Mouse (Mus musculus) E14TG2a.4 (cell line): Measurements from ENCODE around the gene Rnls.

Source experiments
- H3K27me3 ChIP-seq: 2 replicates; pipeline ENCODE4 v1.6.1; 2014; ENCODE audit warnings: low read length, control low read depth; ENCODE audit not compliant: insufficient read depth
- H3K36me3 ChIP-seq: 2 replicates; pipeline ENCODE4 v1.6.1; 2014; ENCODE audit warnings: low read length, control low read depth; ENCODE audit not compliant: insufficient read depth
- H3K4me1 ChIP-seq: replicated peaks from 2 replicates; pipeline ENCODE4 v1.6.1; 2014; ENCODE audit warnings: low read depth, low read length, control low read depth
- H3K4me3 ChIP-seq: replicated peaks from 2 replicates; pipeline ENCODE4 v1.5.1; 2014; ENCODE audit warnings: mild to moderate bottlenecking, low read length
- H3K9me3 ChIP-seq: 2 replicates; pipeline ENCODE4 v1.6.1; 2014; ENCODE audit warnings: low read length, control low read depth
- CTCF ChIP-seq: conservative IDR thresholded peaks from 2 replicates; pipeline ENCODE4 v1.5.1; 2014; ENCODE audit warnings: low read length
- NANOG ChIP-seq: IDR thresholded peaks from 2 replicates; pipeline ENCODE4 v1.6.1; 2014; ENCODE audit warnings: borderline replicate concordance, low read length, mixed read lengths
- POU5F1 ChIP-seq: IDR thresholded peaks from 2 replicates; pipeline ENCODE4 v1.6.1; 2014; ENCODE audit warnings: low read length, borderline replicate concordance

Gene Rnls

GRCm38 (mm10) chr19:33223276-33223675 is 168.8 kb downstream of the Rnls start:
- Histone ChIP-seq H3K4me3 (no peak overlapping the region), H3K4me1 (peaks cover 9% of the 10 kb centered on the region), H3K9me3 (no peaks in the 10 kb centered on the region), H3K27me3 (no peaks in the 10 kb centered on the region), H3K36me3 (no peaks in the 10 kb centered on the region)
- TF ChIP-seq NANOG, result no peak
- no peak for TF ChIP-seq CTCF
- TF ChIP-seq POU5F1, result no peak

DNA sequence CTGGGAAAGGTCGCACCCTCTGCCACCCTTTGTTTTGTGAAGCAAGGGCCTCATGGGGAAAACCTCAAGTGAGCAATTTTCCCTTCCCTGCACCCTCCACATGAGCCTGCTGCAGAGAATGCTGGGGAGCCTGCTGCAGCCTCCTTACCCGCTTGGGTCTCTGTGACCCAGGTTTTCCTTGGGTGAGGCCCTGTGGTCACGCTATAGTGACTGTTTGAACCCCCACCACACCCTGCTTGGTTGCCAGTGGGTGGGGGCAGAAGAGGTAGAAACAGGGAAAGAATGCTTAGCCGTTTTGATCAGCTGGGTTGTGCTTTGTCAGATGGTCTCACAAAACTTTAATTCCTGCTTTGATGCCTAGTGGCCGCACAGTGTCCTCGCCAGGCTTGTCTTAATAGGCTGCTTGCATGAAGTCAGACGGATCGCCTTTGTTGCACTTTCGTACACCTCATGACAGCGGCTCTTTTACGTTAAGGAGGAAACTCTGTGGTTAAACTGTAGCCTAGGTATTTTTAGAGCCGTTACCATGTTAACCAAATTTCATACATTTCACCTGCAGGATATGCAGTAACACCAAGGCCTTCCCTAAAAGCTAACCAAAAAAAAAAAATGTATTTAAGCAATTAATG is 169.4 kb downstream of the Rnls start:
- no peak for TF ChIP-seq NANOG
- TF ChIP-seq POU5F1, result no peak
- no peak for TF ChIP-seq CTCF
- Histone ChIP-seq H3K36me3 (no peaks in the 10 kb centered on the region), H3K27me3 (no peaks in the 10 kb centered on the region), H3K4me1 (peaks cover 9% of the 10 kb centered on the region), H3K9me3 (no peaks in the 10 kb centered on the region), H3K4me3 (no peak overlapping the region)

- Histone ChIP-seq H3K9me3 (no peaks in the 10 kb centered on the region), H3K27me3 (no peaks in the 10 kb centered on the region), H3K36me3 (no peaks in the 10 kb centered on the region), H3K4me1 (peaks cover 5% of the 10 kb centered on the region), H3K4me3 (no peak overlapping the region)
- TF ChIP-seq POU5F1 (no peak), CTCF (no peak), NANOG (no peak)
Measured at GRCm38 (mm10) chr19:33217791-33218300, 174.2 kb downstream of the Rnls start.

GRCm38 (mm10) chr19:33209709-33210108 is 182.4 kb downstream of the Rnls start:
- Histone ChIP-seq H3K9me3 (no peaks in the 10 kb centered on the region), H3K4me3 (no peak overlapping the region), H3K27me3 (no peaks in the 10 kb centered on the region), H3K36me3 (no peaks in the 10 kb centered on the region), H3K4me1 (no peaks in the 10 kb centered on the region)
- TF ChIP-seq NANOG, result no peak
- TF ChIP-seq CTCF, result no peak
- no peak for TF ChIP-seq POU5F1

DNA sequence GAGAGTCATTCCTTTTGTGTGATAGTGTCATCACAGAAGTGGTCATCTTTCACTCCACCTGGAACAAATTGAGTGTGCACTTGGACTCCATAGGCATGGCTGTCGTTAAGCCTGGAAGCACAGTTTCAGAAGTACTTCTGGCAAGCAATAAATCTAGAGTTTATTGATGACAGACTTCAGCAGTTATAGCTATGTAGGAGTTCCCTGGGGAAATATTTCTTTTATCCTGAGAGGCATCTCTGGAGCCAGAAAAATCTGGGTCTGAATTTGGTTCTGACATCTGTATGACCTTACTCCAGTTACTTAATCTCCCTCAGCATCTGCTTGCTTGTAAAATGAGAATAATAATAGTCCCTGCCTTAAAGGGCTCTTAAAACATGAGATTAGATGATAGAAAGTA is 184.1 kb downstream of the Rnls start:
- Histone ChIP-seq H3K9me3 (no peaks in the 10 kb centered on the region), H3K4me1 (no peaks in the 10 kb centered on the region), H3K36me3 (no peaks in the 10 kb centered on the region), H3K27me3 (no peaks in the 10 kb centered on the region), H3K4me3 (no peak overlapping the region)
- TF ChIP-seq NANOG (no peak), POU5F1 (no peak), CTCF (no peak)

GRCm38 (mm10) chr19:33205389-33205788 is 186.7 kb downstream of the Rnls start:
- Histone ChIP-seq H3K36me3 (no peaks in the 10 kb centered on the region), H3K4me3 (no peak overlapping the region), H3K27me3 (no peaks in the 10 kb centered on the region), H3K4me1 (no peaks in the 10 kb centered on the region), H3K9me3 (no peaks in the 10 kb centered on the region)
- TF ChIP-seq CTCF (no peak), NANOG (no peak)

DNA sequence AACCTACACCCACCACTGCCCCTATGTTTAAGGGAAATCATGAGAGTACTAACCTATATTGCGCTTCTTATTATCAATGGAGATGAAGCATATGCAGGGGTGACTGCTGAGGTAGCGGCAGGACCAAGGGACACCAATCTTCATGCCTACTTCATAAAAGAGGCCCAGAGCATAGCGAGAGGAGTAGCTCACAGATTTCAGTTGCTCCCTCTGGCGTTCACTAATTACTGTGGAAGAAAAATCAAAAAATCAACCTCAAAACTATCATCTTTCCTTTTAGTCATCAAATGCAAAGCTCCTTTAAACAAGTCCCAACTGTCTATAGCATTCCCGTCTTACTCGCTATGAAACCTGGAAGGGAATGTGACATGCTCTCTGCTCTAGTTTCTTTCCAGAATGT is 189.7 kb downstream of the Rnls start:
- Histone ChIP-seq H3K27me3 (no peaks in the 10 kb centered on the region), H3K9me3 (no peaks in the 10 kb centered on the region), H3K4me3 (no peak overlapping the region), H3K4me1 (no peaks in the 10 kb centered on the region), H3K36me3 (no peaks in the 10 kb centered on the region)
- TF ChIP-seq POU5F1 (no peak), NANOG (no peak), CTCF (no peak)

DNA sequence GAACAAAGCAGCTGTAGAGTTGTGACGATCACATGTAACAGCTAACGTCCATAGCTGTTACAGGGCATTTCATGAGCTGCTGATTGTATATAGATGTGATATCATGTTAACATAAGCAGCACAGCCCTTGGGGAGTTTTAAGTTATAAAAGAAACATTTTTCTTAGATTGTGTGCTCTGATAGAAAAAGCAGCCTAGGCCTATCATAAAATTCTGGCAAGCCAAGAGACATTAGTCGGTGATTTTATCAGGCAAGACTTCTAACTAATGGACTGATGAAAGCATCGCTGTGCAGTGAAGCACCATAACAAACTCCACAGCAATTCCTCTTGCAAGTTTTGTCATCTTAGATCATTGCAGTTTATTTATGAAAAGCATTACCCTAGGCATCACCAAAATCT is 190.9 kb downstream of the Rnls start:
- Histone ChIP-seq H3K36me3 (no peaks in the 10 kb centered on the region), H3K4me1 (no peaks in the 10 kb centered on the region), H3K4me3 (no peak overlapping the region), H3K27me3 (no peaks in the 10 kb centered on the region), H3K9me3 (no peaks in the 10 kb centered on the region)
- no peak for TF ChIP-seq NANOG
- no peak for TF ChIP-seq POU5F1
- no peak for TF ChIP-seq CTCF

GRCm38 (mm10) chr19:33192064-33192463 is 200.0 kb downstream of the Rnls start:
- no peak for TF ChIP-seq CTCF
- no peak for TF ChIP-seq NANOG
- no peak for TF ChIP-seq POU5F1
- Histone ChIP-seq H3K9me3 (no peaks in the 10 kb centered on the region), H3K27me3 (no peaks in the 10 kb centered on the region), H3K4me1 (no peaks in the 10 kb centered on the region), H3K36me3 (no peaks in the 10 kb centered on the region), H3K4me3 (no peak overlapping the region)
